Mouse (Mus musculus) limb, embryonic 10.5 days (tissue): ENCODE measurements around the gene Ubn1. TPM values are rescaled to one million over a fixed set of nuclear protein-coding genes. Genes with fewer than 3 reads are reported as not detected.

Experiments
- DNase-seq: peaks from one replicate; pipeline ENCODE4 v3.0.0-alpha.2; 2017; ENCODE audit warnings: low spot score
- H3K27ac ChIP-seq: fragments of 300-500 bp; sonication (generic); 2 replicates; pipeline ENCODE4 v1.5.1; 2016; ENCODE audit warnings: mild to moderate bottlenecking
- H3K27me3 ChIP-seq: fragments of 300-500 bp; sonication (generic); 2 replicates; pipeline ENCODE4 v1.6.1; 2016; ENCODE audit warnings: low read depth, mild to moderate bottlenecking; ENCODE audit not compliant: poor library complexity, severe bottlenecking
- H3K36me3 ChIP-seq: fragments of 300-500 bp; sonication (generic); 2 replicates; pipeline ENCODE4 v1.6.1; 2016; ENCODE audit warnings: mild to moderate bottlenecking, moderate library complexity
- H3K4me1 ChIP-seq: fragments of 300-500 bp; sonication (generic); 2 replicates; pipeline ENCODE4 v1.6.1; 2016
- H3K4me3 ChIP-seq: fragments of 300-500 bp; sonication (generic); 2 replicates; pipeline ENCODE4 v1.5.1; 2016; ENCODE audit warnings: mild to moderate bottlenecking, moderate library complexity
- H3K9me3 ChIP-seq: fragments of 300-500 bp; sonication (generic); replicated peaks from 2 replicates; pipeline ENCODE4 v1.6.1; 2016; ENCODE audit warnings: mild to moderate bottlenecking
- WGBS: fragments of 180-500 bp; shearing (Covaris S2); methylation state at CpG from one replicate; pipeline ENCODE4 v1.1.7; 2016; 5-methylcytosine and 5-hydroxymethylcytosine counted together
- polyA plus RNA-seq: library from polyadenylated mRNA; unstranded; fragments of >200 nt; fragmentation: Nextera tagmentation; extraction: Ambion mirVana; gene quantifications from 2 replicates; pipeline ENCODE4 v1.2.1, GENCODE M21; 2016

The Ubn1 gene
- polyA plus RNA-seq = 19.1 and 22.7 TPM in 2 replicates

- Histone ChIP-seq H3K9me3 (no peaks in the 10 kb centered on the region), H3K36me3 (peaks cover 51% of the 10 kb centered on the region), H3K4me3 (peak within 1 kb of the TSS; percentile 98), H3K4me1 (peaks cover 21% of the 10 kb centered on the region), H3K27ac (peak within 1 kb of the TSS; percentile 93), H3K27me3 (no peaks in the 10 kb centered on the region)
- DNase-seq = peak; percentile 99
- WGBS = under 1% methylated on average over 56 of the region's 56 CpGs
These were observed at the start of gene Ubn1, which contains the start of gene Glyr1 for GRCm38 (mm10) chr16:5049774-5050234. Gene Ubn1, plus strand, starts transcription at chr16:5050057. Gene Glyr1, minus strand, starts transcription at chr16:5049863.

- 79% methylated on average over 3 of the region's 3 CpGs for WGBS
- H3K4me3 ChIP-seq = no peak overlapping the region
- H3K4me1 ChIP-seq = peaks cover 6% of the 10 kb centered on the region
- H3K27ac ChIP-seq = no peak overlapping the region
- H3K27me3 ChIP-seq = no peaks in the 10 kb centered on the region
- H3K9me3 ChIP-seq = no peaks in the 10 kb centered on the region
- no peaks in the 10 kb centered on the region for H3K36me3 ChIP-seq
- no peak for DNase-seq
These were observed 49.2 kb upstream of the Ubn1 start for GRCm38 (mm10) chr16:5000611-5001010.

- H3K9me3 ChIP-seq = no peaks in the 10 kb centered on the region
- WGBS = 39% methylated on average over 5 of the region's 5 CpGs
- peak within 1 kb of the TSS; percentile 46; the same call in 1 of the 2 replicates for H3K27ac ChIP-seq
- H3K27me3 ChIP-seq = no peaks in the 10 kb centered on the region
- H3K36me3 ChIP-seq = peaks cover 18% of the 10 kb centered on the region
- no peak within 1 kb of the TSS for H3K4me3 ChIP-seq
- no peak for DNase-seq
- H3K4me1 ChIP-seq = peaks cover 15% of the 10 kb centered on the region
These were observed 42.8 kb upstream of the Ubn1 start, which contains the start of gene Smim22 for GRCm38 (mm10) chr16:5007067-5007466. Gene Smim22, plus strand, starts transcription at chr16:5007288.

- H3K9me3 ChIP-seq = no peaks in the 10 kb centered on the region
- H3K27ac ChIP-seq = peak overlapping the region; percentile 46; the same call in 1 of the 2 replicates
- 47% methylated on average over 6 of the region's 6 CpGs for whole genome bisulfite sequencing
- H3K36me3 ChIP-seq = peaks cover 18% of the 10 kb centered on the region
- DNase-seq = no peak
- no peaks in the 10 kb centered on the region for H3K27me3 ChIP-seq
- no peak overlapping the region for H3K4me3 ChIP-seq
- H3K4me1 ChIP-seq = peaks cover 19% of the 10 kb centered on the region
These were observed 42.4 kb upstream of the Ubn1 start for GRCm38 (mm10) chr16:5007492-5007891.

GRCm38 (mm10) chr16:5008076-5008475, 41.8 kb upstream of the Ubn1 start:
- H3K9me3 ChIP-seq = no peaks in the 10 kb centered on the region
- peak overlapping the region; percentile 46; the same call in 1 of the 2 replicates for H3K27ac ChIP-seq
- H3K27me3 ChIP-seq = no peaks in the 10 kb centered on the region
- H3K36me3 ChIP-seq = peaks cover 18% of the 10 kb centered on the region
- H3K4me3 ChIP-seq = no peak overlapping the region
- peaks cover 25% of the 10 kb centered on the region for H3K4me1 ChIP-seq
- DNase-seq = no peak
- WGBS = 80% methylated on average over 12 of the region's 12 CpGs

DNA sequence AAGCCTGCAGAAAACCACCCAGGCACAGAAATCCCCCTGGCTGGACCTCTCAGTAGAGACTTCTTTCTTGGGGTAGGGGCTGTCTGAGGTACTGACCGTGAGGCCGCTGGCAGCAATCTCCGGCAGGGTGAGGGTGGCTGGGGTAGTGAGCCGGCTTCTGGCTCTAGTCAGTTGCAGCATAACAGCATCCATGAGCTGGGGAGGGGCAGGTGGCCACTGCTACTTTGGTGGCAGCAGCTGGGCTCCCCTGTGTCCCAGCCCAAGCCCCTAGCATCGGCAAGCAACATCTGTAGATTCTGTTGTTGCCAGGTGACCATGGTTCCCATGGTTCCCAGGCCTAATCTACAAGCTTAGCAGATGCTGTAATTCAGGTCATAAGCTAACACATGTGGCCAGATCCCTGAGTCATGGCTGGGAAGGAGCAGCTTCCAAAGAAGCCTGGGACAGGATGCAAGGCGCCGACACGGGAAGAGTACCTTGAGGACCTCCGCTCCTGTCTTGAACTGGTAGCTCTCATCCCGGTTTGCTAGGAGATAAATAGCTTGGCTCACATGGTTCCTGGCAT, 39.4 kb upstream of the Ubn1 start:
- H3K27ac ChIP-seq = no peak overlapping the region
- DNase-seq = no peak
- H3K9me3 ChIP-seq = no peaks in the 10 kb centered on the region
- no peak overlapping the region for H3K4me3 ChIP-seq
- peaks cover 25% of the 10 kb centered on the region for H3K4me1 ChIP-seq
- H3K36me3 ChIP-seq = peaks cover 32% of the 10 kb centered on the region
- WGBS = 93% methylated on average over 10 of the region's 10 CpGs
- H3K27me3 ChIP-seq = no peaks in the 10 kb centered on the region

- WGBS = 85% methylated on average over 7 of the region's 7 CpGs
- no peaks in the 10 kb centered on the region for H3K27me3 ChIP-seq
- H3K36me3 ChIP-seq = peaks cover 40% of the 10 kb centered on the region
- no peak for DNase-seq
- H3K4me1 ChIP-seq = peaks cover 25% of the 10 kb centered on the region
- H3K4me3 ChIP-seq = no peak overlapping the region
- no peaks in the 10 kb centered on the region for H3K9me3 ChIP-seq
- H3K27ac ChIP-seq = no peak overlapping the region
These were observed 38.6 kb upstream of the Ubn1 start for GRCm38 (mm10) chr16:5011285-5011684.

- Histone ChIP-seq H3K27me3 (no peaks in the 10 kb centered on the region), H3K4me3 (peak overlapping the region; percentile 72), H3K4me1 (peaks cover 21% of the 10 kb centered on the region), H3K27ac (peak overlapping the region; percentile 21; the same call in 1 of the 2 replicates), H3K9me3 (no peaks in the 10 kb centered on the region), H3K36me3 (peaks cover 51% of the 10 kb centered on the region)
- DNase-seq = no peak
- WGBS = 58% methylated on average over 13 of the region's 13 CpGs
These were observed 37.5 kb upstream of the Ubn1 start for GRCm38 (mm10) chr16:5012036-5013005.

GRCm38 (mm10) chr16:5013054-5013838, 36.6 kb upstream of the Ubn1 start, which contains the start of gene Rogdi:
Gene Rogdi, minus strand, starts transcription at chr16:5013553.
- Histone ChIP-seq H3K4me1 (peaks cover 14% of the 10 kb centered on the region), H3K27ac (peak within 1 kb of the TSS; percentile 82), H3K9me3 (no peaks in the 10 kb centered on the region), H3K4me3 (peak within 1 kb of the TSS; percentile 72), H3K36me3 (peaks cover 60% of the 10 kb centered on the region), H3K27me3 (no peaks in the 10 kb centered on the region)
- WGBS = 1% methylated on average over 63 of the region's 63 CpGs
- DNase-seq = peak; percentile 98

DNA sequence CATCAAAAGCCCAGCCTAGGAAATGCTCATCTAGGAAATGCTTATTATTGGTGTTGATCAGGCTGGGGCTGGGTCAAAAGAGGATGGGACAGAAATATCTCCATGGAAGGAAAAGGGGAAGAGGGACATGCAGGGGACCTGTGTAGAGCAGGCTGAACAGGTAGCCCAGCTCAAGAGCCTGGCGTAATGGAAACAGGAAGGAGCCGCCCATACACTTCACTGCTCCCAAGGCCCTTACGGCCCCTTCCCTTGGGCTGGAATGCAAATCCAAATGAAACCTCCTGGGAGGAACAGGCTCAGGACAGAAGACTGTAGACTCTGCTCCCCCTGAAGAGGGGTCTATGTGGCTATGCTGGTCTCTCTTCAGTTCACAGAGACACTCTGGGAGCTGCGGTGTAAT, 35.3 kb upstream of the Ubn1 start:
- Histone ChIP-seq H3K27ac (no peak overlapping the region), H3K4me1 (peaks cover 14% of the 10 kb centered on the region), H3K9me3 (no peaks in the 10 kb centered on the region), H3K36me3 (peaks cover 66% of the 10 kb centered on the region), H3K4me3 (no peak overlapping the region), H3K27me3 (no peaks in the 10 kb centered on the region)
- WGBS = 88% methylated on average over 4 of the region's 4 CpGs
- no peak for DNase-seq

DNA sequence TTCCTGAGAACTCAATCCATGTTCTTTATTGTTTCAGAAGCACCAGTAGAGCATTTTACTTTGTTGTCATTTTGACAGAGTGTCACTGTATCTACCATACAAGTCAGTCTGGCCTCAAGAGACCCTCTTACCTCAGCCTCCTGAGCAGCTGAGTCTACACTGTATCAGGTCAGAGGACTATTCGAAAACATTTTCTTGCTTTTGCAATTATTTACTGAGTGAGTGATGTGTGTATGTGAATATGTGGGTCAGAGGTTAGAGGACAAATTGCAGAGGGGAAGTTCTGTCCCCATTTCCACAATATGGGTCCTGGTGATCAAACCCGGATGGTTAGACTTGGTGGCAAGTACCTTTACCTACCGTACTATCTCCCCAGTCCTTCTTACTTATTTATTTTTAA, 25.8 kb upstream of the Ubn1 start:
- Histone ChIP-seq H3K27me3 (no peaks in the 10 kb centered on the region), H3K4me3 (no peak overlapping the region), H3K4me1 (no peaks in the 10 kb centered on the region), H3K36me3 (peaks cover 100% of the 10 kb centered on the region), H3K27ac (no peak overlapping the region), H3K9me3 (no peaks in the 10 kb centered on the region)
- 97% methylated on average over 3 of the region's 3 CpGs for WGBS
- DNase-seq = no peak

GRCm38 (mm10) chr16:5029847-5030246, 20.0 kb upstream of the Ubn1 start:
- Histone ChIP-seq H3K4me3 (no peak overlapping the region), H3K27me3 (no peaks in the 10 kb centered on the region), H3K9me3 (no peaks in the 10 kb centered on the region), H3K4me1 (no peaks in the 10 kb centered on the region), H3K36me3 (peaks cover 100% of the 10 kb centered on the region), H3K27ac (no peak overlapping the region)
- DNase-seq = no peak
- WGBS = 75% methylated on average over 2 of the region's 2 CpGs
